Mouse (Mus musculus) urinary bladder, postnatal 4 days (tissue): Measurements from ENCODE around the gene Ppp1r9a.

Experiments
- DNase-seq, 2 experiments: peaks; one replicate each; pipeline ENCODE4 v3.0.0; 2021 to 2022; ENCODE audit warnings: low spot score in 2 of 2

Ppp1r9a gene

DNA sequence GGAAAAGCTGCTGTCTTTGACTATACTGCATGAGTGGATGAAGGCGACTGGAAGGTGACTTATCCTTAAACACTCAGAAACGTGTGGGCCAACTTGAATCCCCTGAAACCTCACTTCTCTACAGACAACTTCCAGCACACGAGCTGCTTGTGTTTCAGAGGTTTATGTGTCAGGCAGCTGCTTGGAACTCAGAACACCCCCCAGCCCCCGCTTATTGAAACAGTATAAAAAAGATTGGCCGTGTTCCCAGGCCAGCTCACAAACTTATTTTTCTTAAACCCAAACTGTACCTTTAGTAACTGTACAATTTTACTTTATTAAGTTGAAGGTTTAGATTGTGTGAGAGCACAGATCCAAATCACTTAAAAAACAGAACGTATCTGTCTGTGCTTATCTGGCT is 53.9 kb downstream of the Ppp1r9a start:
- no peak for DNase-seq

DNA sequence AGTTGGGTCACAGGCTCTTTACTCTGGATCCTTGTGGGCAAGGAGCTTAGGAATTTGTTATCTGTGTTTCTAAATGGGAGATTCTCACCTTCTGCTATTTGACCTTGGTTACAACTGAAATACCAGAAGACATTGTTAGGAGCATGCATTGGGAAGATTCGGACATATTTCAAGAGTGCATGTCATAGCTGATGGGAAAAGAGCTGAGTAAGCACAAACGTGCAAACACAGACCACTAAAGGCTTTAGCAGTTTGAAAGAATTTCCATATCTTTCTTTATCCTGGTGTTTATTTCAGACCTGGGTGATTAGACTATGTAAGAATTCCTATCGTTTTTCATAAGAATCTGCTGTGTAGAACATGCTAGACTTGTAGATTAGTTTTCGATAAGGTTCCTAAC is 59.5 kb downstream of the Ppp1r9a start:
- no peak for DNase-seq

GRCm38 (mm10) chr6:4963049-4963448 is 60.3 kb downstream of the Ppp1r9a start:
- no peak for DNase-seq

GRCm38 (mm10) chr6:4967236-4967635 is 64.5 kb downstream of the Ppp1r9a start:
- DNase-seq = no peak

DNA sequence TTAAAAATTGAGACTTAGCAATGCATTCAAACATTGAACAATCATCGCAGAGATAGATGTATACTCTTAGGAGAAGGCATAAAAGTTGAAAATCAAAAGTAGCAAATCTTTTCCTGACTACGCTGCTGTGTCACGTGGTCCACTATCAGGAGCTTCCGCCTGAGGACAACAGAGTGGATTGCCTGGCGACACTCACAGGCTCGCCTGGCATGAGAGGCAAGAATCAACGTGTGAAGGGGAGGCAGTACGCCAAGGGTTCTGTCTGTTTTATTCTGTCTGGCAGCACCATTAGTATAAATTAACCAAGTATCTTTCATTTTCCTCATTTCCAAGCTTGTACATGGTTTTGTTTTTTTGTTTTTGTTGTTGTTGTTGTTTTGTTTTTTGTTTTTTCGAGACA is 68.5 kb downstream of the Ppp1r9a start:
- no peak for DNase-seq

GRCm38 (mm10) chr6:4972808-4973207 is 70.1 kb downstream of the Ppp1r9a start:
- no peak for DNase-seq

DNA sequence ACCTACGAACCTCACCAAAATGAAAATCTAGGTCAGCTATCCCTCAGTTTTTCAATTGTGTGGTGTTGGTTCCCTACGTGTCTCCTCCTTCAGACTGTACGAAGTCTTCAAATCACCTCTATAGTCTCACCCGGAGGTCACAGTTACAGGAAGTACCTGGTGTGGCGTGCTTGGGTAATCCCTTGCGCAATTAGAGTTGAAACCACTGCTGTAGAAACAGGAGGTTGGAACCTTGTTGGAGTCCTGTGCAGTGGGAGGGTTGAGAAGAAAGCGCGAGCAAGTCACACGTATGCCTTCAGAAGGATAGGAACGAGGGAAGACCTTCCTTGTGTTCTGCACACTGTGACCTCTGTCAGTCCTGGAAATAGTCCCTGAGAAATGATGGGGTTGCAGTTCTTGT is 70.6 kb downstream of the Ppp1r9a start:
- no peak for DNase-seq

DNA sequence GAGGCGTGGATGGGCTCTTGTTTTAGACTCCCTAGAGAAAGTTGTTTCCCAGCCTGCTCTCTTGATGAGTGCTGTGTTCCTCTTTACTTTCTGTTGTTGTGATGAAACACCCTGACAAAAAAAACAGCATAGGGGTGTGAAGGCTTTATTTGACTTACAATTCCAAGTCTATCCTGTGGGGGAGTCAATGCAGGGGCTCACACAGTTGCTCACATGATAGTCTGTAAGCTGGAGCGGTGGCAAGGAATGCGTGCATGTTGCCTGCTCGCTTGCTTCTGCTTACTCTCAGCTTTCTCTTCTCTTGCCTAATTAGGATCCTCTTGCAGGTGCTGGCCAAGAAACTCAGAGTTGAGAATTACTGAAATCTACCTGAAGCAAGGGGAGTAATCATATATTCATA is 74.8 kb downstream of the Ppp1r9a start:
- no peak for DNase-seq

- no peak for DNase-seq
Observed at GRCm38 (mm10) chr6:4978249-4978648, 75.5 kb downstream of the Ppp1r9a start.

DNA sequence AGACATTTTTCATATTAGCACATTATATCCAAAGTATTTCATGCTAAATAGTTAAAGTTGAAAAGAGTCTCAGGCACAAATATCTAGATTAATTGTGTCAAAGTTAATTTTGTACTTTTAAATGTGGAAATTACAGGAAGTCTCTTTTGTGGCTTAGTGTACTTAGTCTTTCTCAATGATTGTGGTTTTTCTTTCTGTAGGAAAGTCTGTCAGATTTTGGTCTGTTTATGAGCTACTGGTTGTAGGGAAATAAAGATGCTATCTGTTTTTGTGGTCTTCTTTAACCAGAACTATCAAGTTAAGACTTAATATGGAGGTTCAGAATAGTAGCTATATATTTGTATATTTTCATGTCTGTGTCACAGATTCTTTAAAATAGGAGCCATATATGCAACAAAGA is 76.2 kb downstream of the Ppp1r9a start:
- DNase-seq = no peak

GRCm38 (mm10) chr6:4980113-4980512 is 77.4 kb downstream of the Ppp1r9a start:
- DNase-seq = no peak

GRCm38 (mm10) chr6:4982686-4983162 is 80.0 kb downstream of the Ppp1r9a start:
- no peak for DNase-seq

DNA sequence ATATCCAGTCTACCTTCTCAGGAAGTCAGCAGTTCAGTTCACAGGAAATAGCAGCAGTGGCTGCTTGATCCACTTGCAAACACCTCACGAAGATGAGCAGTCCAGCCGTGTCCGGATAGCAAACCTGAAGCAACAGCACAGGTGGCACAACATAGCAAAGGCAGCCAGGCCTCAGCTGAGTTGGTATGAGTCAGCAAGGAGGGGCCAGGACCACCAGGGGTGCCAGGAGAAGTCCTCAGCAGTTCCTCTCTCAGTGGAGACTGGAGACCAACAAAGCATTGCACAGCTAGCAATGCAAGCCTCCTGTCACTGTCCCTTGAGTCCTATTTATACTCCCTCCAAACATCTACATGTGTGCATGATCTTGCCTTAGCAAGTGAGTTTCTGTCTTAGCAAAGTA is 83.0 kb downstream of the Ppp1r9a start:
- DNase-seq = no peak

DNA sequence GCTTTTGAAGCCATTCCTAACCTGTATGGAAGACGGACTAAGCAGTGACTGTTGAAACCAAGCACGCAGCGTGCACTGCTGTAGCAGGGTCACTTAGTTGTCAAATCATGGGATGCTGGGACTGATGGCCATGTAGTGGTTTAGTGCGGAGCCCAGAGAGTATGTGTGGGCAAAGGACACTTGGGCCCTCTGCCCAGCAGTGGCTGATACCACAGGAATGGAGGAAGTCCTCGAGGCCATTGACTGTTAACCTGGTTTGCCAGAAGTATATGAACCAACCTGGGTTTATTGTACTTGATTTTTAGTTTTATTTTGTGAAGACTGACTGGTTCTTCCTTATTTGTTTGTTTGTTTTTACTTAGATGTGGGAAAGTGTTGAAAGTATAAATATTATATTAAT is 84.4 kb downstream of the Ppp1r9a start:
- no peak for DNase-seq

- no peak for DNase-seq
Observed at GRCm38 (mm10) chr6:4988688-4989087, 86.0 kb downstream of the Ppp1r9a start.

DNA sequence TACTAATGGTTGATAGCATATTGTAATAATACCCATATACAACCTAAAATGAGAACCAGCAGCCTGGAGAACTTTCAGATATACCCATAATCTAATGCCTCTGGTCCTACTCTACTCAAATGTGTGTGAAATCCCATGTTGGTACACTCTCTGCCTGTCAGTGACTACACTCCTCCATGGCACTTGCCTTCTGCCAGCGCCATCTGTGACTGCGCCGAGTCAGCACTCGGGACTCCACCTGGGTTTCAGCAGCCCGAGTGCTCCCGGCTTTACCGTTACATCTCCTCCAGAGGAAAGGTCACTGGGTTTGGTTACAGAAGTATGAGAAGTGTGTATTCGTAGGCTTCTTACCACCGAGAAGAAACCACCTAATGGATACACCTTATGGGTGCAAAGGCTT is 89.6 kb downstream of the Ppp1r9a start:
- DNase-seq = no peak

DNA sequence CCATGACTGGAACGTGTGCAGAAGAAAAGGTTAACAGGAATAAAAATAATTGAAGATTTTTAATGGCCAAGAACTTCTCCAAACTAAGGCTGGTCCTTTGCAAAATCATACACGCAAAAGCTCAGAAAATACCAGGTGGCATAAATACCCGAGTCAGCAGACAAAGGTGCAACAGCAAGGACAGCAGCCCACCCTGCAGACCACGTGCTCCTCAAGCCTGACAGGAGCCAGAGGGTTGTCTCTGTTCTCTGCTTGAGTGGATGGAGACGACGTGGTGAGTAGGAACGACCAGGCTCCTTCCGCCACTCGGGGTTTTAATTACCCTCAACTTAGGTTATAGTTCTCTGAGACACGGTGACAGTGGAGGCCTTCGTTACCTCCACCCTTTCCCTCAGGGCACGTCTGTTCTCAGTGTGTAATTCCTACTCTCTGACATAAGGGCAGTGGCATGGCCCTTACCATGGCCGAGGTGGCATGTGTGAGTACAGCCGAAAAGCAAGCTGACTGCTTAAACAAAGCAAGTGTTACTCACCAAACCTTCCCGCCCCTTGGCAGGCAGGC is 91.0 kb downstream of the Ppp1r9a start:
- DNase-seq = no peak

DNA sequence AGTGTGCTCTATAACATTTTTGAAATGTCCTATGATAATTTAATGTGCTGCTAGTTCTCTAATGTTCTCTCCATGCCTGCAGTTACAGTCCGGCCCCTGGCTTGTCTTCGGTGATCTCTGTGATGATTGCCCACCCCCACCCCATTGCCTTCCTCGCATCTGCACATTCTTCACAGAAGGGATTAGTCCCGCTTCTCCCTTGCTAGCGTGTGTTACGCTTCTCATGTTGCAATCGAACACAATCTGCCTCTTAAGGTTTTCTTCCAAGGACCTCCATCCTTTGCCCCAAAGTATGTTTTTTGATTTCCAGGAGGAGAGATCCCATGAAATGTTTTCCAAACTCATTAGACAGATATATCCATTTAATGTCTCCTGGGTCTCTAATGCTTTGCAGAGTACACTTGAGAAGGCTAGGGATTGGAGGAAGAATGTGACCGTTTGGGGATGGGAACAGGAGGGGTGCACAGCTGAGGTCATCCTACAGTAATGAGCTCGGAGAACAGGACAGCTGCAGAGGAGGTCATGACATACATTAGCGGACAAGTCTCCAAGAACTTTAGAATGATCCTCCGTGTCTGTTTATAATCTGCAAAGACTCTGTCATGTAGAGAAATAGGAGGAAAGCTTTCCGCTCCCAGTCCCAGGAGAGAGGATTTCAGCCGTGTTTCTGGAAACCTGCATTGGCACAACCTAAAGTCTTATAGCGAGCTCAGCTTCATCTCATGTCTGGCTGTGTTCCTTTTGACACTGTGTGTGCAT is 91.6 kb downstream of the Ppp1r9a start:
- no peak for DNase-seq

DNA sequence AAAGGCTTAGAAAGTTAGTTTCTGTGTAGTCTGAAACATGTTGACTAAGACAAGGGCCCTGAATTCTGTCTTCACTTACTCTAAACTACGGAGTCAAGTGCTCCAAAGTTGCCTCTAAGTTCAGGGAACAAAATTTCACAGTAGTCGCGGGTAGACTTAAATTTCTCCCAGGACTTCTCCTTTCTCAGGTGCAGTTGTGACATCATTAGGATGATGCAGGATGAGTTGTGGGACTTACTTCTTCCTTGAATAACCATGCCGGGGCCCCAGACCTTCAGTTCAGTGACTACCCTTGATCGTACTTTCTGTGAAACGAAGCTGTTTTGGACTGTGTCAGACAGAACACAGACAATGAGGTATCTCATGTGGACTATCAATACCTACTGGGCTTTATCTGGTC is 94.9 kb downstream of the Ppp1r9a start:
- no peak for DNase-seq

DNA sequence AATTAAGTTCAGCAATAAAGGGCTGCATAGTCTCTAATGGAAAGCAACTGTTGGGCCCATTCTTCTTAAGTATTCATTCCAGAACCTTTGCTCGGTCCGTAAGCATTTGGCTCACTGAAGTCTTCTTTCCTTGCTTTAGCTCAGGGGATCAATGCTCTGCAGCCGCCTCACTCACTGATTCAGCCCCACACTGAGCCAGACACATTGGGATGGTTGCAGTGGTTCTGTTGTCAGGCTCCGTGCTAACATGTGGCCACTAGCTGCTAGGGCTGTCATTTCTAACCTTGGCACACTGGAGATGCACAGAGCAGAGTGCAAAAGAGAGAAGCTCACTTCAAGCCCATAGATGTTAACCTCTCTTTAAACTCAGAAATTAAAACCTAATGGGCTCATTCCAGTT is 96.2 kb downstream of the Ppp1r9a start:
- DNase-seq = no peak

GRCm38 (mm10) chr6:5000788-5001187 is 98.1 kb downstream of the Ppp1r9a start:
- DNase-seq = no peak

- DNase-seq = no peak
Observed at GRCm38 (mm10) chr6:5005491-5006275, 103.0 kb downstream of the Ppp1r9a start.
